12 mouse cellular contexts compared by ENCODE assay signal in the genomic region with DNA sequence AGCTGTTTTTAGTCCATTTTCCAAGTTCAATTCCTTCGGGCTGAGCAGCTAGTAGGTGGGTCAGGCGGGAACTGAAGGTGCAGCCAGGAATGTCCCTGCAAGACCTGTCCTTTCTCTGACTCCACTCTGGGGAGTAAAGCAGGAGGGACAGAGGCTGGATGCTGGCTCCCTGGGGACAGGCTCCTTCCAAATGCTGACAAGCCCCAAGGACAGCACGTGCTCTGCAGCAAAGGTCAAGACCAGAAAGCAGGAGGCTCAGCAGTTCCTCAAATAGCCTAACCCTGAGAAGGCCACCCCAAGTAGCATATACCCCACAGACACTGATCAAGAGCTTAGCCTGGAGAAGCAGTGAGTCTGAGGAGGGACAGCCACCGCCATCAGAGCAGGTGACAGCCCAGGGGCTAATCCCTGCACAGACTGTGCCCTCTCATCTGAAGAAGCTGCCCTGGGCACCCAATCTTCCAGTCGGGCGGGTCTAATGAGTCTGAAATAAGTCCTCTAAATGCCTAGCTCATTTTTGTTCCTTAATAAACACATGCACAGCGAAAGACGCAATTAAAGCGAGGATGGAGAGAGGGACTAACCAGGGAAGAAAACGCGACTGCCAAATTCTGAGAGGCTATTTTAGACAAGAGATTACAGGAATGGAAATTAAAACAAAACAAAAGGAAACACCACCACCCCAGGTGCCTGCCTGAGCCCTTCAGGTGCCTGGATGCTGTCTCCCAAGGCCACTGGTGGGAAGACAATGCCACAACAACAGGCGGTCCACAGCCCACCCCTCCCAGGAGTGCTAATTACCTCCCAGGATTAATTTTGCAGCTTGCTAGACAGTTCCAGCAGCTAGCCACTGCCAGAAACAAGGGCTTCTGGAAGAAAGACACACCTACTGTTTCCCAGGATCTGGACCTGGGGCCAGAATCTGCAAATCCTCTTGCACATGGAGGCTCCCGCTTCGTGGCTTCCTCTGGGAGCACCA.
DNase-seq lines count a peak whose midpoint lies in the region; ATAC-seq lines count a peak whose summit lies in the region.
"Had no signal": no experiment of that assay in that cellular context is flagged by ENCODE, and none has a peak within 500 bp of the region (broad histone marks: within the 10 kb centered on the region; RNA-seq: fewer than 3 reads in every experiment).

No protein-coding gene starts in this region.

- 0 out of 2 replicates have a peak overlapping the region, but pooled peaks have one; percentile 28 for H3K9ac ChIP-seq in embryonic facial prominence, embryonic 11.5 days (replicated peaks; ENCODE audit: low read length)
- no peak overlapping the region for H3K9ac ChIP-seq in hindbrain, embryonic 12.5 days
- H3K9ac ChIP-seq in midbrain, embryonic 15.5 days: no peak overlapping the region
- H3K9ac ChIP-seq in intestine, embryonic 16.5 days (ENCODE audit: low read depth, low read length): no peak overlapping the region

- no peak for DNase-seq in embryonic facial prominence, embryonic 11.5 days (ENCODE audit: low spot score)
- DNase-seq in embryonic facial prominence, embryonic 10.5 days (ENCODE audit: low spot score): no peak
- DNase-seq in adrenal gland, postnatal 36 days: peak; percentile 78 to 79
- no peak for DNase-seq in MN1 (ENCODE audit: low spot score)
- DNase-seq: heart, postnatal 14 days; kidney, postnatal 14 days; lung, adult 18-20 months had no signal

- H3K27ac ChIP-seq in embryonic facial prominence, embryonic 11.5 days (replicated peaks; ENCODE audit: low read depth, low read length): no peak overlapping the region; the same call in 1 of the 2 replicates
- no peak overlapping the region for H3K27ac ChIP-seq in embryonic facial prominence, embryonic 10.5 days (replicated peaks)
- 0 out of 2 replicates have a peak overlapping the region, but pooled peaks have one; percentile 35 for H3K27ac ChIP-seq in hindbrain, embryonic 12.5 days
- peak overlapping the region; percentile 45 for H3K27ac ChIP-seq in midbrain, embryonic 15.5 days
- no peak overlapping the region for H3K27ac ChIP-seq in intestine, embryonic 16.5 days (ENCODE audit: low read length)

- ATAC-seq in embryonic facial prominence, embryonic 11.5 days (replicated peaks; ENCODE audit: insufficient number of reproducible peaks, low FRiP score, low TSS enrichment, low read depth): no peak; the same call in 1 of the 2 replicates
- ATAC-seq in hindbrain, embryonic 12.5 days (ENCODE audit: low FRiP score): peak; percentile 37; the same call in 1 of the 2 replicates
- ATAC-seq in midbrain, embryonic 15.5 days (replicated peaks): peak; percentile 48
- ATAC-seq in intestine, embryonic 16.5 days: no peak
- no peak for ATAC-seq in erythroid progenitor cell, adult 5-6 weeks (replicated peaks; ENCODE audit: low FRiP score, poor library complexity, severe bottlenecking)

- no peak overlapping the region for H3K4me2 ChIP-seq in embryonic facial prominence, embryonic 11.5 days (ENCODE audit: low read depth, low read length)
- no peak overlapping the region for H3K4me2 ChIP-seq in hindbrain, embryonic 12.5 days (replicated peaks)
- H3K4me2 ChIP-seq in midbrain, embryonic 15.5 days: no peak overlapping the region
- H3K4me2 ChIP-seq in intestine, embryonic 16.5 days (ENCODE audit: low read depth, low read length): no peak overlapping the region

- no peaks in the 10 kb centered on the region for H3K27me3 ChIP-seq in embryonic facial prominence, embryonic 11.5 days (ENCODE audit: control insufficient read depth, insufficient read depth, low read length)
- no peaks in the 10 kb centered on the region for H3K27me3 ChIP-seq in embryonic facial prominence, embryonic 10.5 days (replicated peaks; ENCODE audit: low read depth, poor library complexity, severe bottlenecking)
- no peaks in the 10 kb centered on the region for H3K27me3 ChIP-seq in hindbrain, embryonic 12.5 days
- H3K27me3 ChIP-seq in midbrain, embryonic 15.5 days (replicated peaks): no peaks in the 10 kb centered on the region
- H3K27me3 ChIP-seq in intestine, embryonic 16.5 days (replicated peaks; ENCODE audit: control insufficient read depth, insufficient read depth, low read length): no peaks in the 10 kb centered on the region

- H3K4me3 ChIP-seq in embryonic facial prominence, embryonic 11.5 days (ENCODE audit: low read depth, low read length): no peak overlapping the region
- H3K4me3 ChIP-seq in embryonic facial prominence, embryonic 10.5 days: no peak overlapping the region
- no peak overlapping the region for H3K4me3 ChIP-seq in hindbrain, embryonic 12.5 days
- H3K4me3 ChIP-seq in midbrain, embryonic 15.5 days: no peak overlapping the region
- H3K4me3 ChIP-seq in intestine, embryonic 16.5 days (ENCODE audit: low read length): no peak overlapping the region

- no peaks in the 10 kb centered on the region for H3K9me3 ChIP-seq in embryonic facial prominence, embryonic 11.5 days (replicated peaks; ENCODE audit: control insufficient read depth, low read length)
- H3K9me3 ChIP-seq in embryonic facial prominence, embryonic 10.5 days: no peaks in the 10 kb centered on the region
- no peaks in the 10 kb centered on the region for H3K9me3 ChIP-seq in hindbrain, embryonic 12.5 days (replicated peaks)
- no peaks in the 10 kb centered on the region for H3K9me3 ChIP-seq in midbrain, embryonic 15.5 days
- no peaks in the 10 kb centered on the region for H3K9me3 ChIP-seq in intestine, embryonic 16.5 days (ENCODE audit: control insufficient read depth, low read length)

- no peaks in the 10 kb centered on the region for H3K36me3 ChIP-seq in embryonic facial prominence, embryonic 11.5 days (replicated peaks; ENCODE audit: control insufficient read depth, insufficient read depth, low read depth, low read length)
- H3K36me3 ChIP-seq in embryonic facial prominence, embryonic 10.5 days (replicated peaks): no peaks in the 10 kb centered on the region
- no peaks in the 10 kb centered on the region for H3K36me3 ChIP-seq in hindbrain, embryonic 12.5 days
- no peaks in the 10 kb centered on the region for H3K36me3 ChIP-seq in midbrain, embryonic 15.5 days (replicated peaks)
- no peaks in the 10 kb centered on the region for H3K36me3 ChIP-seq in intestine, embryonic 16.5 days (ENCODE audit: control insufficient read depth, insufficient read depth, low read length)
- H3K36me3 ChIP-seq: G1E had no signal

- WGBS in embryonic facial prominence, embryonic 11.5 days: 44% methylated on average over 14 of the region's 14 CpGs
- WGBS in embryonic facial prominence, embryonic 10.5 days: 43% methylated on average over 14 of the region's 14 CpGs
- WGBS in hindbrain, embryonic 12.5 days: 50% methylated on average over 14 of the region's 14 CpGs
- WGBS in midbrain, embryonic 15.5 days: 26% methylated on average over 14 of the region's 14 CpGs
- 65% methylated on average over 14 of the region's 14 CpGs for WGBS in intestine, embryonic 16.5 days

- no peaks in the 10 kb centered on the region for H3K4me1 ChIP-seq in embryonic facial prominence, embryonic 11.5 days (ENCODE audit: control insufficient read depth, insufficient read depth, low read length)
- peaks cover 14% of the 10 kb centered on the region for H3K4me1 ChIP-seq in embryonic facial prominence, embryonic 10.5 days
- peaks cover 13% of the 10 kb centered on the region for H3K4me1 ChIP-seq in hindbrain, embryonic 12.5 days
- H3K4me1 ChIP-seq in midbrain, embryonic 15.5 days: peaks cover 14% of the 10 kb centered on the region
- H3K4me1 ChIP-seq in intestine, embryonic 16.5 days (ENCODE audit: control insufficient read depth, insufficient read depth, low read length): no peaks in the 10 kb centered on the region

Comparison
In these comparisons a context has a peak if more than half of its experiments do, and no peak if none do; other contexts are left out.
1. ATAC-seq: peak in hindbrain, embryonic 12.5 days (single experiment) and midbrain, embryonic 15.5 days (single experiment); none in embryonic facial prominence, embryonic 11.5 days (single experiment), intestine, embryonic 16.5 days (single experiment) and erythroid progenitor cell, adult 5-6 weeks (single experiment).
2. DNase-seq: peak in adrenal gland, postnatal 36 days (2 of 2); none in embryonic facial prominence, embryonic 11.5 days (single experiment), embryonic facial prominence, embryonic 10.5 days (single experiment) and MN1 (single experiment).
3. H3K27ac ChIP-seq: peak in hindbrain, embryonic 12.5 days (single experiment) and midbrain, embryonic 15.5 days (single experiment); none in embryonic facial prominence, embryonic 11.5 days (single experiment), embryonic facial prominence, embryonic 10.5 days (single experiment) and intestine, embryonic 16.5 days (single experiment).